Mouse (Mus musculus) hindbrain, embryonic 12.5 days (tissue): ENCODE results near the gene Phf19. TPM values are rescaled to one million over a fixed set of nuclear protein-coding genes. Genes with fewer than 3 reads are reported as not detected.

ENCODE experiments used
- ATAC-seq: fragments of 200-750 bp; cut with Nextera tagmentation; 2 replicates; pipeline ENCODE4 v1.8.0; 2017; ENCODE audit warnings: moderate TSS enrichment; ENCODE audit not compliant: low FRiP score
- H3K27ac ChIP-seq: fragments of 300-500 bp; sonication (generic); 2 replicates; pipeline ENCODE4 v1.5.1; 2016; ENCODE audit warnings: mild to moderate bottlenecking
- H3K27me3 ChIP-seq: fragments of 300-500 bp; sonication (generic); 2 replicates; pipeline ENCODE4 v1.6.1; 2016; ENCODE audit warnings: mild to moderate bottlenecking
- H3K36me3 ChIP-seq: fragments of 300-500 bp; sonication (generic); 2 replicates; pipeline ENCODE4 v1.6.1; 2016; ENCODE audit warnings: mild to moderate bottlenecking
- H3K4me1 ChIP-seq: fragments of 300-500 bp; sonication (generic); 2 replicates; pipeline ENCODE4 v1.6.1; 2016
- H3K4me2 ChIP-seq: fragments of 300-500 bp; sonication (generic); replicated peaks from 2 replicates; pipeline ENCODE4 v1.6.1; 2016; ENCODE audit warnings: mild to moderate bottlenecking
- H3K4me3 ChIP-seq: fragments of 300-500 bp; sonication (generic); 2 replicates; pipeline ENCODE4 v1.5.1; 2016; ENCODE audit warnings: mild to moderate bottlenecking
- H3K9ac ChIP-seq: fragments of 300-500 bp; sonication (generic); 2 replicates; pipeline ENCODE4 v1.6.1; 2016; ENCODE audit warnings: mild to moderate bottlenecking, moderate library complexity
- H3K9me3 ChIP-seq: fragments of 300-500 bp; sonication (generic); replicated peaks from 2 replicates; pipeline ENCODE4 v1.6.1; 2016; ENCODE audit warnings: mild to moderate bottlenecking
- WGBS: fragments of 180-500 bp; shearing (Covaris S2); methylation state at CpG from one replicate; pipeline ENCODE4 v1.1.7; 2016; 5-methylcytosine and 5-hydroxymethylcytosine counted together
- polyA plus RNA-seq: library from polyadenylated mRNA; unstranded; fragments of >200 nt; fragmentation: Nextera tagmentation; extraction: Ambion mirVana; gene quantifications from 2 replicates; pipeline ENCODE4 v1.2.1, GENCODE M21; 2016

Gene Phf19
- polyA plus RNA-seq, 1 experiment from 2014 or later: 1.6 TPM

GRCm38 (mm10) chr2:34882757-34883156 lies 31.1 kb downstream of the Phf19 start:
- Histone ChIP-seq H3K27ac (no peak overlapping the region), H3K27me3 (peaks cover under 1% of the 10 kb centered on the region), H3K4me3 (no peak overlapping the region), H3K4me1 (no peaks in the 10 kb centered on the region), H3K9me3 (no peaks in the 10 kb centered on the region), H3K4me2 (no peak overlapping the region), H3K36me3 (no peaks in the 10 kb centered on the region), H3K9ac (no peak overlapping the region)
- no peak for ATAC-seq
- WGBS: 88% methylated on average over 2 of the region's 2 CpGs

DNA sequence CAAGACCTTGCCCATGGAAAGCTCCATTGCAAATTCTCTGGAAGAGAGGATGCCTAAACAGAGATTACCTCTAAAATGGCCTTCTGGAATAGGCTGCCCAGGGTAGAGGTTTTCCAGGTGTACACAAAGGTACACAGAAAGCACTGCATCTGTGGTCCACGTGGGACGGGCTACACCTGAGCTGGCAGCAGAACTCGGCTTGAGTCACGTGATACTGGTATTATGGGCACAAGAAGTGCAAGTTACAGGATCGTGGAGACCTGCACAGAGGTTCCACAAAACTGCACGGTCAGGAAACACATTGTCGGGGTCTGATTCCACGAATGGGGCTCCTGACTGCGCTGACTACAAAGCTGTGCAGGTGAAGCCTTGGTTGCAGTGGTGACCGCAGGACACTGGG lies 33.8 kb downstream of the Phf19 start:
- Histone ChIP-seq H3K27ac (no peak overlapping the region), H3K27me3 (peaks cover 17% of the 10 kb centered on the region), H3K9me3 (no peaks in the 10 kb centered on the region), H3K4me1 (no peaks in the 10 kb centered on the region), H3K9ac (no peak overlapping the region), H3K4me2 (no peak overlapping the region), H3K36me3 (no peaks in the 10 kb centered on the region), H3K4me3 (no peak overlapping the region)
- WGBS: 86% methylated on average over 10 of the region's 10 CpGs
- ATAC-seq: no peak

DNA sequence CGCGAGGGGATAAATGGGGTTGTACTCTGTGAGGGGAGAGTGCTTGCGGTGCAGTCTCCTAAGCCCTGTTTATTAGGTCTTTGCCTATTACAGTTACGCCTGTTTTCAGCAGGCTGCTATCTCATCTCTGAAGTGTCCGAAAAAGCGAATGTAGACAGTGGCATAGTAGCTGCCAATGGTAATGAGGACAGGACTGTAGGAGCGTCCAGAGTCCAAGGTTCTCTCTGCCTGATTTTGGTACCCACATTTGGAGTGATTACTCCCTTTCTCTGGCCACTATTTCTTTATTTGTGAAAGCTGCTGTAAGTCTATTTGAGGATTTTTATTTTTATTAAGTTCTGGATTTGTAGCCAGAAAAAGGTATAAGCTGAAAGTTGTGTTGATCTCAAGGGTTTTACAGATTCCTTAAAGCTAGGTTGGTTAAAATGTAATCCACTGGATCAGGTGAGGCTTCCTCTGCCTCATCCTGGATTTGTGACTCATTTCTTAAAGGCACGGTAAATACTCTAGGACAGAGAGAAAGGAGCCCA lies 38.9 kb downstream of the Phf19 start, which contains the start of gene Psmd5:
TSS of gene Psmd5 (minus strand) at position 153 of the 530 bp plus-strand sequence.
- ATAC-seq: no peak
- 18% methylated on average over 8 of the region's 8 CpGs for WGBS
- H3K27me3 ChIP-seq: peaks cover 41% of the 10 kb centered on the region
- peak within 1 kb of the TSS; percentile 39 for H3K4me2 ChIP-seq
- H3K36me3 ChIP-seq: no peaks in the 10 kb centered on the region
- H3K9me3 ChIP-seq: no peaks in the 10 kb centered on the region
- no peak within 1 kb of the TSS for H3K27ac ChIP-seq
- 0 out of 2 replicates have a peak within 1 kb of the TSS, but pooled peaks have one; percentile 27 for H3K9ac ChIP-seq
- peaks cover 11% of the 10 kb centered on the region for H3K4me1 ChIP-seq
- H3K4me3 ChIP-seq: no peak within 1 kb of the TSS

- peaks cover 41% of the 10 kb centered on the region for H3K27me3 ChIP-seq
These were observed 39.6 kb downstream of the Phf19 start, which contains the start of gene Cutal for GRCm38 (mm10) chr2:34874271-34874670. TSS of gene Cutal (plus strand) at chr2:34874396.

DNA sequence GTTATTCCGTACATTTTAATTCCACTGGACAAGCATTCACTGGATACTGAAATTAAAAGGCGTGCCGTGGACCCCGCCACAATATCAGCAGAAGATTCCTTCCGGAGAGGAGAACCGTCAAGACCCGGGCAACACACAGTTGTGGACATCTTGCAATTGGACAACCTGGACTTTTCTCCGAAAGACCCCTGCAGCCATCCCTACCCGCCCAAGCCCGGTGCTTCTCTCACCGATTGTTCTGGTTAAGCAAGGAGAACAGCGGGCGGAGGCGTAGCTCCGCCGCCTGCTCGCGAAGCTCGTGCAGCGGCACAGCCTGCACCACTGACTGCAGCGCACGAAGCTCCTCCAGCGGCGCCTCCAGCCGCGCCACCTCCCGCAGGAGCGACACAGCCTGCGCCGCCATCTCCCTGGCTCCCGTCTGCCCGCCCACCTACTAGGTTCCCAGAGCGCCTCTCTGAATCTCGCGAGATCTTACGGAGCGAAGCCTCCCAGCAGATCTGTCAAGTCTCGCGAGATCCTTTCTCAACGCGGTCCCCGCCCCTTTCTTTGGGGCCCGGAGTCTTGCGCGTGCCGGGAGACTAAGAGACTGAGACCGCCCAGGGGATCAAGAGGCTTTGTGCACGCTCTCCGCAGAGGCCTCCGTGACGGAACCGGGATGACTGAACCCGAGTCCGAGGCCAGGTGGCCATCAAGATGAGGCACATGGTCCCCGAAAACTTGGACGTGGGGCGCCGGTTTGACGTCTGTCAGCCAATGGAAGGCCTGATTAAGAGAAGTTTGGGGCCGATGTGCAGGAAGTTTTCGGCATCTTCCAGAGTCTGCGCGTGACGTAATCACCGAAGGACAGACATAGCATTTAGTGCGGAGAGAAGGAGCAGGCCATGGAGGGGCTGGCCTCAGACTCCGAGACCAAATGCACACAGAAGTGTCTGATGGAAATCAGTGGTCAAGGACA lies 43.0 kb downstream of the Phf19 start:
- Histone ChIP-seq H3K9me3 (no peaks in the 10 kb centered on the region), H3K27ac (peak overlapping the region; percentile 92), H3K4me2 (peak overlapping the region; percentile 56), H3K27me3 (peaks cover 27% of the 10 kb centered on the region), H3K36me3 (peaks cover 1% of the 10 kb centered on the region), H3K9ac (peak overlapping the region; percentile 87), H3K4me3 (peak overlapping the region; percentile 77), H3K4me1 (peaks cover 36% of the 10 kb centered on the region)
- ATAC-seq: peak; percentile 98
- WGBS: under 1% methylated on average over 67 of the region's 67 CpGs

More at GRCm38 (mm10) chr2:34874271-34874670, 39.6 kb downstream of the Phf19 start, which contains the start of gene Cutal:
- 0 out of 2 replicates have a peak within 1 kb of the TSS, but pooled peaks have one; percentile 27 for H3K9ac ChIP-seq
- H3K4me2 ChIP-seq: peak within 1 kb of the TSS; percentile 39
- no peak within 1 kb of the TSS for H3K4me3 ChIP-seq
- WGBS: 2% methylated on average over 14 of the region's 14 CpGs
- no peaks in the 10 kb centered on the region for H3K36me3 ChIP-seq
- no peak for ATAC-seq
- peaks cover 17% of the 10 kb centered on the region for H3K4me1 ChIP-seq
- H3K9me3 ChIP-seq: no peaks in the 10 kb centered on the region
- no peak within 1 kb of the TSS for H3K27ac ChIP-seq

- ATAC-seq: no peak
- H3K27me3 ChIP-seq: peaks cover 20% of the 10 kb centered on the region
- peak overlapping the region; percentile 87 for H3K9ac ChIP-seq
- WGBS: 45% methylated on average over 5 of the region's 5 CpGs
- peak overlapping the region; percentile 56 for H3K4me2 ChIP-seq
- peaks cover 36% of the 10 kb centered on the region for H3K4me1 ChIP-seq
- H3K4me3 ChIP-seq: peak overlapping the region; percentile 77
- no peaks in the 10 kb centered on the region for H3K9me3 ChIP-seq
- 0 out of 2 replicates have a peak overlapping the region, but pooled peaks have one; percentile 30 for H3K27ac ChIP-seq
- peaks cover 12% of the 10 kb centered on the region for H3K36me3 ChIP-seq
These were observed 44.1 kb downstream of the Phf19 start for GRCm38 (mm10) chr2:34869680-34870079.

GRCm38 (mm10) chr2:34857728-34858127 lies 56.1 kb downstream of the Phf19 start:
- ATAC-seq: no peak
- WGBS: 92% methylated on average over 8 of the region's 8 CpGs
- Histone ChIP-seq H3K36me3 (peaks cover 89% of the 10 kb centered on the region), H3K4me1 (no peaks in the 10 kb centered on the region), H3K4me3 (no peak overlapping the region), H3K9me3 (no peaks in the 10 kb centered on the region), H3K4me2 (no peak overlapping the region), H3K9ac (no peak overlapping the region), H3K27me3 (no peaks in the 10 kb centered on the region), H3K27ac (no peak overlapping the region)

DNA sequence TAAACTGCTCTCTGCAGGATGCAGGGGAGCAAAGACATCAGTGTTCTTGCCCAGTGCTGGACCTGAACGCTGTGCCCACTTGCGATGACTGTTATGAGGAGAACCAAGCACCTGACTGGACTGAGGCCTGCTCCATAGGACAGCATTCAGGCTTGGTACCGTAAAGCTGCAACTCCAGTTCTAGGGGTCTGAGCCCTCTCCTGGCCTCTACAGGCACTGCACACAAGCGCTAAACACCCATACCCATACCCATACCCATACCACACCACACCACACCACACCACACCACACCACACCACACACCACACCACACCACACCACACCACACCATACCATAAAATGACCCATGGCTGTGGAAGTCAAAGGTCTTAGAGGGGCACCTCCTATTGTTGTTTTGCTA lies 58.6 kb downstream of the Phf19 start:
- Histone ChIP-seq H3K9me3 (no peaks in the 10 kb centered on the region), H3K36me3 (peaks cover 96% of the 10 kb centered on the region), H3K27me3 (no peaks in the 10 kb centered on the region), H3K27ac (no peak overlapping the region), H3K4me1 (no peaks in the 10 kb centered on the region), H3K4me3 (no peak overlapping the region), H3K4me2 (no peak overlapping the region), H3K9ac (no peak overlapping the region)
- 92% methylated on average over 4 of the region's 4 CpGs for WGBS
- no peak for ATAC-seq

DNA sequence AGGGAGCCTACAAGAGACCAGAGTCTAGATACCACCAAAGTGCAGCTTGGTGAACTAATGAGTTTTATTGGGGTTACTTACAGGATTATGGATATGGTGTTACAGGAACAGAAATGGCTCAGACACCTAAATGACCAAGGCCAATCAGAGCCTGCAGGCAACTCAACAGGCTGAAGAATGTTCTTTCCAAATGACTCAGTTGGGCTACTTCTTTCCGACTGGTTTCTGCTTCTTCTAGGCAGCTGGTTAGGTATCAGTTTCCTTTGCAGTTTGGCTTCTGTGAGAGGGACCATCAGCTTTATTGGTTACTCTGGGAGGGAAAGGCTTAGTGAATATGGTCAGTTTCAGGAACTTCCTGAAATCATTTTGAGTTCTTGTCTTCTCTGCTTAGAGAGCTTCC lies 66.1 kb downstream of the Phf19 start:
- H3K4me3 ChIP-seq: no peak overlapping the region
- H3K36me3 ChIP-seq: peaks cover 37% of the 10 kb centered on the region
- H3K9ac ChIP-seq: no peak overlapping the region
- WGBS: 89% methylated on average over 1 of the region's 1 CpGs
- H3K27ac ChIP-seq: no peak overlapping the region
- no peaks in the 10 kb centered on the region for H3K27me3 ChIP-seq
- ATAC-seq: no peak
- H3K4me1 ChIP-seq: no peaks in the 10 kb centered on the region
- no peaks in the 10 kb centered on the region for H3K9me3 ChIP-seq
- H3K4me2 ChIP-seq: no peak overlapping the region

Other genes with a start within 250 kb of the Phf19 start
- gene Gapvd1, start 158.8 kb downstream of the Phf19 start, polyA plus RNA-seq: 115 and 126 TPM in 2 replicates
- 735 and 741 TPM in 2 replicates for gene Hspa5, start 142.1 kb downstream of the Phf19 start, polyA plus RNA-seq
- 24.8 and 27.4 TPM in 2 replicates for gene Rabepk, start 114.1 kb downstream of the Phf19 start, polyA plus RNA-seq
- gene Fbxw2, start 87.7 kb downstream of the Phf19 start, polyA plus RNA-seq: 76.8 and 81.8 TPM in 2 replicates
- gene Gm34653, start 81.0 kb downstream of the Phf19 start, polyA plus RNA-seq: not detected in 2 replicates
- 0.23 TPM in 1 of 2 replicates, not detected in the other for gene Cutal, start 39.6 kb downstream of the Phf19 start, polyA plus RNA-seq
- gene Psmd5, start 39.1 kb downstream of the Phf19 start, polyA plus RNA-seq: 92.0 and 97.1 TPM in 2 replicates
- gene Traf1, start 47.7 kb upstream of the Phf19 start, polyA plus RNA-seq: 1.1 and 2.3 TPM in 2 replicates
- 0.14 TPM in 1 of 2 replicates, not detected in the other for gene Hc, start 147.4 kb upstream of the Phf19 start, polyA plus RNA-seq
- 0.31 and 0.36 TPM in 2 replicates for gene AI182371, start 187.5 kb upstream of the Phf19 start, polyA plus RNA-seq
- gene Cntrl, start 195.5 kb upstream of the Phf19 start, polyA plus RNA-seq: 21.3 and 22.7 TPM in 2 replicates